Mouse (Mus musculus) limb, embryonic 15.5 days (tissue): Measurements from ENCODE around the gene Pcbp1. TPM values are rescaled to one million over a fixed set of nuclear protein-coding genes. Genes with fewer than 3 reads are reported as not detected.
A peak's percentile ranks its signal among the peaks of the same experiment; 100 is the strongest.
"Not testable (repeated sequence)": the region's sequence is repeated elsewhere in the genome, so short reads cannot be mapped to it uniquely, and the experiment has no call there.

Experiments
- ATAC-seq: fragments of 200-750 bp; cut with Nextera tagmentation; 2 replicates; pipeline ENCODE4 v1.8.0; 2017; ENCODE audit warnings: low read depth, moderate TSS enrichment; ENCODE audit not compliant: insufficient number of reproducible peaks, low FRiP score, low TSS enrichment
- H3K27ac ChIP-seq: fragments of 300-500 bp; sonication (generic); 2 replicates; pipeline ENCODE4 v1.5.1; 2015; ENCODE audit warnings: moderate library complexity, mild to moderate bottlenecking, inconsistent platforms
- H3K27me3 ChIP-seq: fragments of 300-500 bp; sonication (generic); 2 replicates; pipeline ENCODE4 v1.6.1; 2015; ENCODE audit warnings: inconsistent platforms
- H3K36me3 ChIP-seq: fragments of 300-500 bp; sonication (generic); 2 replicates; pipeline ENCODE4 v1.6.1; 2015; ENCODE audit warnings: inconsistent platforms
- H3K4me1 ChIP-seq: fragments of 300-500 bp; sonication (generic); 2 replicates; pipeline ENCODE4 v1.6.1; 2015; ENCODE audit warnings: inconsistent platforms
- H3K4me2 ChIP-seq: fragments of 300-500 bp; sonication (generic); 2 replicates; pipeline ENCODE4 v1.6.1; 2015; ENCODE audit warnings: mild to moderate bottlenecking, inconsistent platforms
- H3K4me3 ChIP-seq: fragments of 300-500 bp; sonication (generic); 2 replicates; pipeline ENCODE4 v1.5.1; 2015; ENCODE audit warnings: mild to moderate bottlenecking, inconsistent platforms
- H3K9ac ChIP-seq: fragments of 300-500 bp; sonication (generic); 2 replicates; pipeline ENCODE4 v1.6.1; 2015; ENCODE audit warnings: inconsistent platforms
- H3K9me3 ChIP-seq: fragments of 300-500 bp; sonication (generic); 2 replicates; pipeline ENCODE4 v1.6.1; 2016; ENCODE audit warnings: inconsistent platforms
- WGBS: fragments of 180-500 bp; shearing (Covaris S2); methylation state at CpG from one replicate; pipeline ENCODE4 v1.1.7; 2015; 5-methylcytosine and 5-hydroxymethylcytosine counted together
- polyA plus RNA-seq: library from polyadenylated mRNA; unstranded; fragments of >200 nt; fragmentation: Nextera tagmentation; extraction: Ambion mirVana; gene quantifications from 2 replicates; pipeline ENCODE4 v1.2.1, GENCODE M21; 2015

Pcbp1 gene
- 456 and 462 TPM in 2 replicates for polyA plus RNA-seq

- H3K27me3 ChIP-seq: no peaks in the 10 kb centered on the region
- no peaks in the 10 kb centered on the region for H3K9me3 ChIP-seq
- peaks cover 16% of the 10 kb centered on the region for H3K36me3 ChIP-seq
- H3K27ac ChIP-seq: peak within 1 kb of the TSS; percentile 100
- H3K4me1 ChIP-seq: peaks cover 21% of the 10 kb centered on the region
- peak within 1 kb of the TSS; percentile 81 for H3K4me3 ChIP-seq
- ATAC-seq: peak; percentile 84
- WGBS: under 1% methylated on average over 84 of the region's 120 CpGs
- H3K4me2 ChIP-seq: peak within 1 kb of the TSS; percentile 59
- peak within 1 kb of the TSS; percentile 95 for H3K9ac ChIP-seq
Observed at GRCm38 (mm10) chr6:86526032-86526960, at the start of gene Pcbp1. Pcbp1 (minus strand) TSS chr6:86526321.

GRCm38 (mm10) chr6:86574495-86574894 lies 48.4 kb upstream of the Pcbp1 start:
- Histone ChIP-seq H3K4me3 (no peak overlapping the region), H3K36me3 (no peaks in the 10 kb centered on the region), H3K27me3 (no peaks in the 10 kb centered on the region), H3K4me1 (peaks cover 24% of the 10 kb centered on the region), H3K9me3 (no peaks in the 10 kb centered on the region), H3K9ac (no peak overlapping the region), H3K4me2 (no peak overlapping the region), H3K27ac (no peak overlapping the region)
- 88% methylated on average over 3 of the region's 3 CpGs for WGBS
- no peak for ATAC-seq

GRCm38 (mm10) chr6:86570830-86571229 lies 44.7 kb upstream of the Pcbp1 start:
- no peak for ATAC-seq
- Histone ChIP-seq H3K9ac (no peak overlapping the region), H3K27ac (no peak overlapping the region), H3K36me3 (peaks cover 9% of the 10 kb centered on the region), H3K4me2 (no peak overlapping the region), H3K9me3 (no peaks in the 10 kb centered on the region), H3K4me3 (no peak overlapping the region), H3K27me3 (no peaks in the 10 kb centered on the region), H3K4me1 (peaks cover 20% of the 10 kb centered on the region)
- WGBS: 49% methylated on average over 9 of the region's 9 CpGs

- H3K27ac ChIP-seq: peak overlapping the region; percentile 69
Observed at GRCm38 (mm10) chr6:86569461-86569820, 43.3 kb upstream of the Pcbp1 start.

GRCm38 (mm10) chr6:86568816-86569460 lies 42.8 kb upstream of the Pcbp1 start:
- H3K36me3 ChIP-seq: peaks cover 26% of the 10 kb centered on the region
- no peaks in the 10 kb centered on the region for H3K9me3 ChIP-seq
- H3K27ac ChIP-seq: peak overlapping the region; percentile 69
- no peak overlapping the region for H3K4me2 ChIP-seq
- WGBS: 50% methylated on average over 3 of the region's 3 CpGs
- H3K27me3 ChIP-seq: no peaks in the 10 kb centered on the region
- no peak overlapping the region for H3K4me3 ChIP-seq
- no peak for ATAC-seq
- H3K4me1 ChIP-seq: peaks cover 20% of the 10 kb centered on the region
- H3K9ac ChIP-seq: no peak overlapping the region

More at GRCm38 (mm10) chr6:86569461-86569820, 43.3 kb upstream of the Pcbp1 start:
- Histone ChIP-seq H3K9ac (no peak overlapping the region), H3K36me3 (peaks cover 23% of the 10 kb centered on the region), H3K4me1 (peaks cover 20% of the 10 kb centered on the region), H3K9me3 (no peaks in the 10 kb centered on the region), H3K4me3 (no peak overlapping the region), H3K27me3 (no peaks in the 10 kb centered on the region), H3K4me2 (no peak overlapping the region)
- ATAC-seq: no peak
- WGBS: 51% methylated on average over 3 of the region's 3 CpGs

- peaks cover 46% of the 10 kb centered on the region for H3K36me3 ChIP-seq
- no peak overlapping the region for H3K27ac ChIP-seq
- no peaks in the 10 kb centered on the region for H3K9me3 ChIP-seq
- H3K4me2 ChIP-seq: no peak overlapping the region
- WGBS: 92% methylated on average over 2 of the region's 2 CpGs
- ATAC-seq: no peak
- no peak overlapping the region for H3K4me3 ChIP-seq
- no peak overlapping the region for H3K9ac ChIP-seq
- H3K27me3 ChIP-seq: no peaks in the 10 kb centered on the region
- peaks cover 16% of the 10 kb centered on the region for H3K4me1 ChIP-seq
Observed at GRCm38 (mm10) chr6:86565782-86566181, 39.7 kb upstream of the Pcbp1 start.

GRCm38 (mm10) chr6:86557182-86557581 lies 31.1 kb upstream of the Pcbp1 start:
- not testable (repeated sequence) for ATAC-seq, H3K9ac ChIP-seq, H3K9me3 ChIP-seq, H3K4me3 ChIP-seq, H3K4me2 ChIP-seq, H3K4me1 ChIP-seq, H3K27me3 ChIP-seq, H3K27ac ChIP-seq
- H3K36me3 ChIP-seq: peaks cover 60% of the 10 kb centered on the region
- WGBS: 100% methylated on average over 1 of the region's 1 CpGs

- WGBS: 89% methylated on average over 3 of the region's 3 CpGs
- H3K36me3 ChIP-seq: peaks cover 62% of the 10 kb centered on the region
Observed at GRCm38 (mm10) chr6:86556345-86557058, 30.4 kb upstream of the Pcbp1 start.

GRCm38 (mm10) chr6:86550587-86550986 lies 24.5 kb upstream of the Pcbp1 start:
- 87% methylated on average over 1 of the region's 1 CpGs for WGBS
- Histone ChIP-seq H3K27ac (no peak overlapping the region), H3K27me3 (no peaks in the 10 kb centered on the region), H3K4me2 (no peak overlapping the region), H3K36me3 (peaks cover 69% of the 10 kb centered on the region), H3K9ac (no peak overlapping the region), H3K4me3 (no peak overlapping the region), H3K4me1 (no peaks in the 10 kb centered on the region), H3K9me3 (no peaks in the 10 kb centered on the region)
- ATAC-seq: no peak

More at GRCm38 (mm10) chr6:86556345-86557058, 30.4 kb upstream of the Pcbp1 start:
- H3K27me3 ChIP-seq: no peaks in the 10 kb centered on the region
- no peak overlapping the region for H3K27ac ChIP-seq
- no peak overlapping the region for H3K4me3 ChIP-seq
- H3K4me2 ChIP-seq: no peak overlapping the region
- H3K4me1 ChIP-seq: no peaks in the 10 kb centered on the region
- H3K9me3 ChIP-seq: no peaks in the 10 kb centered on the region
- H3K9ac ChIP-seq: no peak overlapping the region
- ATAC-seq: no peak

- Histone ChIP-seq H3K9me3 (no peaks in the 10 kb centered on the region), H3K27ac (no peak overlapping the region), H3K9ac (no peak overlapping the region), H3K27me3 (no peaks in the 10 kb centered on the region), H3K36me3 (peaks cover 65% of the 10 kb centered on the region), H3K4me1 (no peaks in the 10 kb centered on the region), H3K4me2 (no peak overlapping the region), H3K4me3 (no peak overlapping the region)
- ATAC-seq: peak; percentile 19; the same call in 1 of the 2 replicates
- 69% methylated on average over 8 of the region's 8 CpGs for WGBS
Observed at GRCm38 (mm10) chr6:86547880-86548367, 21.8 kb upstream of the Pcbp1 start.

- no peak overlapping the region for H3K27ac ChIP-seq
- H3K9ac ChIP-seq: no peak overlapping the region
- no peaks in the 10 kb centered on the region for H3K27me3 ChIP-seq
- H3K4me2 ChIP-seq: no peak overlapping the region
- WGBS: 88% methylated on average over 1 of the region's 1 CpGs
- H3K36me3 ChIP-seq: peaks cover 59% of the 10 kb centered on the region
- no peak for ATAC-seq
- no peaks in the 10 kb centered on the region for H3K9me3 ChIP-seq
- H3K4me3 ChIP-seq: no peak overlapping the region
- H3K4me1 ChIP-seq: no peaks in the 10 kb centered on the region
Observed at GRCm38 (mm10) chr6:86547228-86547755, 21.2 kb upstream of the Pcbp1 start.
